Mouse (Mus musculus) layer of hippocampus, postnatal 25 days (tissue): ENCODE results near the gene Fbxw7. TPM values are rescaled to one million over a fixed set of nuclear protein-coding genes. Genes with fewer than 3 reads are reported as not detected.

Source experiments
- DNase-seq, 2 experiments: peaks; one replicate each; pipeline ENCODE4 v3.0.0; 2022; ENCODE audit warnings: mixed read lengths in 2 of 2, low spot score in 1 of 2; ENCODE audit errors: extremely low spot score in 1 of 2
- total RNA-seq, 2 experiments: library from RNA; stranded (reverse); gene quantifications; 2 replicates each; pipeline ENCODE4 v1.2.3; 2021

The Fbxw7 gene
- total RNA-seq, 2 experiments from 2014 or later, result 144 to 159 TPM

DNA sequence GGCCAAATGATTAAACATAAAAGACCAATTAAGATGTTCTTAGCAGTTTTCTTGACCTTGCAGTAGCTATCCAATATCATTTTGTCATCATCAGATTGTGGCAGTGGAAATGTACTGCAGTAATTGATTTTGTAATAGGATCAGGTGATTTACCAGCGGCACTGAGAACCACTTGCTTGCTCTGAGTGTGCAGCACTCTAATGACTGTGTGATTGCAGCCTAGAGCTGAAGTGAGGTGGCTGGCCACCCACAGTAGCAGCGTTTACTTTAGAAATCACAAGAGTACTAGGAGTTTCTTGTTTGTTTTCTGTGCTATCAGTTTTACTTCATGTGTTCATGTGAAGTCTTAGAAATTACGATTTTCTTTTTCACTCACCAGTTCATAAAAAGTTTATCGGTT is 61.1 kb downstream of the Fbxw7 start:
- DNase-seq, result no peak

DNA sequence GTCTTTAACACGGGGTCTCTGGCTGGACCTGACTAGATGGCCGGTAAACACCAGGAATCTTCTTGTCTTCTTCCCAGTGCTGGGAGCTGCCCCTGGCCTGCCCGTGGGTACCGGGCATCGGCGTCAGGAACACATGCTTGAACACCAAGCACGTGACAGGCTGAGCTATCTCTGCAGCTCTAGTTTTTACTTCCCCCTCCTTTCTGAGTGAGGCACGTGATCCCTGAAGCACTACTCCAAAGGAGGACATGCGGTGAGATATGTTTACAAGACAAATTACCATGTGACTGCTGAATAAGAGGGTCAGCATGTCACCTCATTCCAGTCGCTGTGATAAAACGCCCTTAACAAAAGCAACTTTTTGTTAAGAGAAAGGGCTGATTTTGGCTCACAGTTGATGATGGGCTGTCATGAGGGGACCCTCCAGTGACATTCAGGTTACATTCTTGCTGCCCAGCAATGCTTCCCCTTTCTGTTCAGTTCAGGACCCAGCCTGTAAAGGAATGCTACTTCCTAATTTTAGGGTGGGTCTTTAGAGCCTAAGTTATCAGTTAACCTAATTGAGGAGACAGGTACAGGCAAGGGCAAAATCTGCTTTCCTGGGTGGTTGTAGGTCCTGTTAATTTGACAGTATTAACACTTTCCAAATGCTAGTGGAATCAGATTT is 68.9 kb downstream of the Fbxw7 start:
- DNase-seq, result no peak

DNA sequence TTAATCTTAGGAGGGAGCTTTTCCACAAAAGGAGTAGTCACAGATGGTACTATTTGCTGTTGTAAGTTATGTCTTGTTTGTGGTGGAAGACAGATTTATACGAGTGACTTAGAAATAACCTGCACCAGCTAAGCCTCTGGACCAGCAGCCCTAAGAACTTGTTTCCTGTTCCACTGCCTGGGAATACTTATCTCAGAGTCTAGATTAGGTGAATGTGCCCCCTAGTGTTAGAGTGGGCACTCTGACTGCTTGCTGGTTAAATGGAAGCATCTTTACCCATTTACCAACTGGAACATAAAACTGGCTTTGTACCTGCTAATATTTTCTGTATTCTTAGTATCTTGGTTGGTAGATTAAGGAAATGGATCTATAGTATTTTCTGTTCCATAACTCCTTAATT is 74.6 kb downstream of the Fbxw7 start:
- no peak for DNase-seq

DNA sequence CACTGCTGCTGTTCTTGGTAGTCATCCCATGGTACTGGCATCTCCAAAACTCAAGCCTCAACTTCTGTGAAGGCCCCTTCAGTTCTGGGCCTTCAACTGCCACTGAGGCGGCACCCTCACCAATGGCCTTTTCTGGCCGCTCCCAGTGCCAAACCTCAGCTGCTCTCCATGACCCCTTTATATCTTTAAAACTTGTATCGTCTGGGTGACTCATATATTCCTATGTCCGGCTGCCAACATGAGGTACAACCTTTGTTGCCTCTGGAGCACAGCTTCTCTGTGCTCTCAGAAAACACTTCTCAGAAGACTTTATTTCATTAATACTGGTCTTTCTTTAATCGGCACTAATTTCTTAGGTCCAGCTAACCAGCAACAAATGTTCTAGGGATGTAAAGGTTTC is 75.9 kb downstream of the Fbxw7 start:
- no peak for DNase-seq

DNA sequence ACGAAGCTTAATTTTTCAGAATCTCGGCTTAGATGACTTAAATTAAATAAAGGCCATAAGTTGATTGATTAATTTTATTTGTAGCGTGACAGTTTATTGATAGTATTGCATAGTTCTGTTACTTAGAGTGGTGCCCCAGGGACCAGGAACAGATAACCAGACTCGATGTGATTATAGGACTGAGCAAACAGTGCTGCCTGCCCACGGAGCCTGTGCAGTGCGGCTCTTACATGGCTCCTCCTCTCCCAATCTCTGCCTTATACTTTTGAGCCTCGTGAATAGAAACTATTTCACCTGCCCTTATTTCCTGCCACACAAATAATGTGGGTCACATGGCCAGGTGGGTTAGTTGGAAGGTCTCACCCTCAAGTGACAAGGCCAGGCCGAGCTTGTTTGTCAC is 82.9 kb downstream of the Fbxw7 start:
- DNase-seq, result no peak

DNA sequence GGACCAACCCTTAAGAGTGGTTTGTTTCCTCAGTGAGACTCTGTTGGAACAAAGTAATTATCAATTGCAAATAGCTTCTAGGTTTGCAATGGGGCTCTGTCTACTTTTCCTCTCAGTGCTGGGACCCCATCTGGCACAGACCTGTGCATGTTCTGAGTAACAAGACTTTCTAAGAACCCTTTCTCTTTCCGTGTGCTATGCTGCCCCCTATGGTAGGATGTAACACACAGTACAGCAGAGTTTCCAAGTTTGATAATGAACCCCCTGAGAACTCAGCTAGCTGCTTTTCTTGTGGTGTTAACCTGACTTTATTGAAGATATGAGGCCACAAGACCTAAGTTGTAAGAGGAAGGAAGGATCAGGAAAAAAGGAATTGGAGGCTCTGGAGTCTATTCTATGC is 91.5 kb downstream of the Fbxw7 start:
- DNase-seq, result peak in 1 of 2 experiments; percentile 13

DNA sequence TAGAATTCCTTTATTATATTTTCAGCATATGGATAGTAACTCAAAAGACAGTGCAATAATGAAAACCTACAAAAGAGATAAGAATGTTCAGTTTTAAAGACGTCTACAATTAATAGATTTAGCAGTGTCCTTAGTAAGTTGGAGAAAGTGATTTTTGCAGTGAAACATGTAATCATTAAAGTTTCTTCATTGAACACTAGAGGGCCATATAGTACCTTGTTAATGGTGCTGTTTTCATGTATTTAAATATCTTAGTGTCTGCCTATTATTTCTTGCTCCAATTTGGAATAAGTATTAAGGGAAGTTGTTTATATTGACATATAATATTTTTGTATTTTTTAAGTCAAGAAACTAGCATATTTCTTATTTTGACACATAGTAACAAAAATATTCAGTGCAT is 99.2 kb downstream of the Fbxw7 start:
- DNase-seq, result no peak

DNA sequence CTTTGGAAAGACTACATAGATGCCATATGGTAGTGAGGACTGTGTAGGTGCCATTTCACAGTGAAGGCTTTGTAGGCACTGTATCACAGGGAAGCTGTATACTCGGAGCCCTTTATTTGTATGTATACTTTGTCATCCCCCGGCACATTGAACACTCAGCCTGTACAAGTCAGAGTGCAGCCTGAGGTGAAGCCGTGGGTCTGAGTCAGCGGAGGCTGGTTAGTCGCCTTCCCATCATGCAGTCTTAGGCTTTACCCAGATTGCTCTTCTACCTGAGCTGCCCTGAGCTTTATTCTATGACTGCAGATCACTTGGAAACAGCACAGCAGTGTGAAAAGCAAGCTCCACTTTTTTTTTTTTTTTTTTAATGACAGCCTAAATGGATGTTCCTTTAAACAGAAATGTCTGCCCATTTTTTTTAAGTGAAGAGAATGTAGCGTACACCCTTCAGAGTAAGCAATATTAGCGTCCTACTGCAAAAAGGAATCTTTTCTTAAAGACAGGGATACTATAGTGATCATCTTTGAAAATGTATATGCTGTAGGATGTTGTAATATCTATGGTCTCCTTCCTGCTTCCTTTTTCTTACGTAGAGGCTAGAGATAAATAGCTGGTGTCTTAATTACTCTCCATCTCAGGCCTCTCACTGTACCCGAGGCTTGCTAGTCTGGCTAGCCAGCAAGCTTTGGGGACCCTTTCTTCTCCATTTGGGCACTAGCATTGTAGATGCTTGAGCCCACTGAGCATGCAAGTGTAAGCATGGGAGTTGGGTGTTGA is 103.0 kb downstream of the Fbxw7 start:
- no peak for DNase-seq

DNA sequence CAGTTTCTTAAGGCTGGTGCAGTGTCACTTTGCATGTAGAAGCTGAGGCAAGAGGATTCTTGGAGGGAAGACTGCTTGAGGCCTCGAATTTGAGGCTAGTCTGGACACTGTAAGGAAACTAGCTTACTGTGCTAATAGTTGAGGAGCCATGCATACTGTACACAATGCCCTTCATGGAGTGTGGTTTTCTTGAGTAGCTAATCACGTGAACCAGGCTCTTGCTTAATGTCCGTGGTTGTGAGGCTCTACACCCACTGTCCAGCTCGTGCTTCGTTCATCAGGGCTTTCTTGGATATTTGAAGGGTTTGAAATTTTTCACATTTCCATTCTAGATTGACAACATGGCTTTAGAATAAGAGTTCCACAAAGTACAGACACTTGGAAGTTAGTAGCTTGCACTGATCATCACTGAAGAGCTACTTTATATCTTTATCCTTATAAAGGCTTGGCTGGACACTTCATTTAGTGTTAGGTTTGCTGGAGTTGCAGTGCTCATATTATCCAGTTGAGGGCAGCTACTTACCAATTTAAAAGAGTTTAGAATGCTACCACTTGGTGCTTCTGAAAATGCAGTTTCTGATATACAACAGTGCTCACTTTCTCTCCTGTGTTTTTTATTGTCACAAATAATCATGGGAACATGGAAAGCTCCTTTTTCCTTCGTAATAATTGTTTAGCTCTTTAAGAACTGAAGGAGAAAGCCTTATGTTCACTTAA is 106.8 kb downstream of the Fbxw7 start:
- DNase-seq, result peak in 1 of 2 experiments; percentile 29

DNA sequence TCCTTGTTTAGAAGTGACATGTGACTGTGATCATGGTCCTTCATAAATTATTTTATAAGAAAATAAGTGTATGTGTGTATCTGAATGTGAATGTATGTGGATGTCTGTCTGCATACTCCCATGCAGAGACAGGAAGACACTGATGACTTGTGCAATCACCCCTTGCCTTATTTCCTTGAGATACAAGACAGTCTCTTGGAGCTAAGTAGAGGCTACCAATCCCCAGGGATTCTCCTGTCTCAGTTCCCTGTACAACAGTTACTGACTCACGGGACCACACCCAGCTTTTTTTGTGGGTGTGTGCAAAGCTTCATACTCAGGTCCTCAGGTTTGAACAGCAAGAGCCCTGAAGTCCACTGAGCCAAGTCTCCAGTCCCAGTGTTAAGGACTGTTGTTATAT is 108.2 kb downstream of the Fbxw7 start:
- DNase-seq, result no peak

DNA sequence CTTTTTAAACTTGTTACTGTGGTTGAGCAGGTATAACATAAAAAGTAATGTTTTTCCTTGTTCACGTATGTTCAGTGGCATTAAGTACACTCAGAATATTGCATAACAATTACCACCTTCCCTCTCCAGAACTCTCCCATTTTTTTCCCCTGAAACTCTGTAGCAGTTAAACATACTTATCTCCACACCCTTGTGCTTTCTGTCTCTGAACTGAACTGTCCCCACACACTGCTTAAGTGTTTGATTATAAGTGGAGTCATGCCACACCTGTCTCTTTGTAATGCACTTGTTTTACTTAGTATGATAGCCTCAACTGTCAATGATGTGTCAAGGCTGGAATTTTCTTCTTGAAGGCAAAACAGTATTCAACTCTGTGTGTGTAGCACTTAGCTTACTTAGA is 108.6 kb downstream of the Fbxw7 start:
- no peak for DNase-seq

DNA sequence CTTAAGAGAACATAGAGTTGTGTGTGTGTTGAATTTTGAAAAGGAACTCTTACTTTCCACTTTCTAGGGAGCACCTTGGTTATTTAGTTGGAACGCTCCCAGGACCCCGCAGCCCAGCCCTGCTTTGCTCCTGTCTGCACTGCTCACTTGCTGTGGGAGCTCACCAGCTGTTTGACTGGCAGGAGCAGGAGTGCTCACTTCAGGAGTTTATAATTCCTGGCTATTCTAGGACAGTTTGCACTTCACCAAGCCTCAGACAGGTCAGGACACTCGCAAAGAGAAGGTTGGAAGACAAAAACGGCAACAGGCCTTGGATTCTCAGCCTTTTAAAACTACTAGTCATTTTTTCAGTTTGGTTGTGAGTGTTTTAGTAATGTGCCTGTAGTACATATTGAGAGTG is 110.2 kb downstream of the Fbxw7 start:
- DNase-seq, result no peak

DNA sequence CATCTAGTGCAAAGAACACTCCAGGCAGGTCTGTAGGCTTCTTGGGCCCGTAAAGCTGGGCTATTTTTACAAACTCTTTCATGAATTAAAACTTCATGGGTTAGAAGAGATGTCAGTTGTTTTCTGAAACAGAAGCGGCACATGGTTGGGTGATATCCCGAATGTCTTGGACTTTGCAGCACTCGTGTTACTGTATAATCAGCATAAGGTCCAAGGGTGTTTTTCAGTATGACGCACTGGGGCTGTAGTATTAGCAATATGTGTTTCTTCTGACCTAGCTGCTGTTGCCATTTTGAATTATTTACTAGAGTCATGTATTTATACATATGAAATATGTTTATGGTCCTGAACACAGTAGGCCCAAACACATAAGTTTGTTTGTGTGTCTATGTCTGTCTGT is 111.1 kb downstream of the Fbxw7 start:
- no peak for DNase-seq

DNA sequence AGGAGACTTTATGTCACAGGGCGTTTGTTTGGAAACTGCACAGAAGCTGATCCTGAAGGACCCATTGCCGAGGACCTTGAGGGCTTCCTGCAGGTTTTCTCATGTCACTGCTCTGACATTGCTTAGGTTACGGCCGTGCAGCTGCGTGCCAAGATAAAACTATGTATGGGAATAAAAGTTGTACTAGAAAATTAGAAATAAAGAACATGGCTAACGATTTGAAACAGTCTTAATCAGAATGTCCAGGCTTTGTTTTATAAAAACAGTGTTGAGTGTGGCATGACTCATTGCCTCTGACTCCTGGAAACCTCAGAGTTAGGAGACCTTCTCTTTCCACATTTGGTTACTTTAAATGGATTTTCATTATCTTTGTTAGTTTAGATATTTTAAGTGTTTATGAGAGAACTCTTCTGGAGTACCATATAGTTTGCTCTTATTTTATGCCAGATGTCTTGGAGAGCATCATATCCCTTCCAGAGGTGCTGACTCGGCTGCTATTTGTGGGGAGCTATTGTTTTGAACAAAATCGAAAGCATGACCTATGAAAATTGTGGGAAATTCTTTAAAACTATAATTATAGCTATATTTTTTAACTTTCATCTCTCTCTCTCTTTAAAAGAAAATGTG is 112.2 kb downstream of the Fbxw7 start:
- no peak for DNase-seq

DNA sequence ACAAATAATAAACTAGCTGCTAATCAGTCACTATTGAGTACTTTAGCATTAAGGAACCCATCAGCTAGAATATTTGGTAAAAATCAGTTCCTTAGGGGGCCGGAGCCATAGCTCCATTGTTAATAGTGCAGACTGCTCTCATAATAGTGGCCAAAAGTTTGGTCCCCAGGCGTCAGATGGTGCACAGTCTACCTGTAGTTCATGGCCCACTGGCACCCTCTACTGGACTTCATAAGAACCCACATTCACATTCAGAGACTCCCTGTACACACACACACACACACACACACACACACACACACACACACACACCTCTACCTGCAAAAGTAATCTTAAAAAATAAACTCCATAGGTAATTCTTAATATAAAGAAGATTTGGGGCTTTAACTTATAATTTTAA is 112.8 kb downstream of the Fbxw7 start:
- no peak for DNase-seq

DNA sequence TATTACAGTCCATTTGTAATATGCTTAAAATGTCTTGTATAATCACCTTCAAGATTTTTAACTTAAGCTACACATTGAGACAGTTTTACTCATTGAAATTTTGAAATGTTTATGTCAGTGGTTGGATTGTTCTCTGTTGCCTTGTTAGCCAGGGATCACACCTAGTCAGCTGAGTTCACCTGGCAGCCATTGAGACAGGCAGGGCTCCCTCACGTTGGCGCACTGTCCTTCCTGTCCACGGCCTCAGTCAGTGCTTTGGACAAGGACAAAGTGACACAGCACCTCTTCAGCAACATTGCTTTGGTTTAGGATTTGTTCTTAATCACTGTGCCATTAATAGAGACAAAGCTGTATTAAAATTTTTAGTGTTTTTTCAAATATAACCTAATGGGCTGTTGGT is 114.1 kb downstream of the Fbxw7 start:
- no peak for DNase-seq

DNA sequence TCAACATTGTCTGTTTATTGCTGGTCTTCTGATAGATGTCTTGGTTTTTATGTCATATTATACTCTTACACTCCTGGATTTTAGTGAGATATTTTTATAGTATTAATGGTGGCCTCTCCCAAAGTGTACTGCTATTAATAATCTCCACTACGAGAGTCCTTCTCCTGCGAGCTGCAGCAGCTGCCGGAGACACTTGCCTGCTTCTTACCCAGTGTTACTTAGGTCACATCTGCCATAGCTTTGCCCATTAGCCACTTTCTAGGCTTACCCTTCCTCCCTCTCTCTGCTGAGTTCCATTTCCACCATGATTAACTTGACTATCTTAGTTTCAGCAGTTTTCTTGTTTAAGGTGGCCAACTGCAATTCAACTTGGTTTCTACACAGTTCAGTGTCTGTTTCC is 115.6 kb downstream of the Fbxw7 start:
- DNase-seq, result no peak

DNA sequence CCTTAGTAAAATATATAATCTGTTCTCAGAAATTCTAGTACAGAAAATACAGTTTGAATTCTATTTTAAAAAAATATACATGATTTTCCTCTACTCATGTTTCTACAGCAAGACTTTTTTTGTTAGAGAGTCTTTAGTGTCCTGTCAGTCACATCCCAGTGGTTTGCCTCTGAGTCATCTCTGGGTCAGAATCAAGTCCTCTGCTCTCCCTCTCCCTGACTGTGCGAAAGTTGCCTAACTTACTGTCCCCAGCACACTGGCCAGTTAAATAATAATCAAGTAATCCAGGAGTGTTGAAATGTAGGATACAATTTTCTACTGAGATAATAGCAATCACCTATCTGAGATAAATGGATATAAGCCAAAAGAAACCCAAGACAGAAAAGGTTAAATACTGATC is 120.7 kb downstream of the Fbxw7 start:
- DNase-seq, result no peak

DNA sequence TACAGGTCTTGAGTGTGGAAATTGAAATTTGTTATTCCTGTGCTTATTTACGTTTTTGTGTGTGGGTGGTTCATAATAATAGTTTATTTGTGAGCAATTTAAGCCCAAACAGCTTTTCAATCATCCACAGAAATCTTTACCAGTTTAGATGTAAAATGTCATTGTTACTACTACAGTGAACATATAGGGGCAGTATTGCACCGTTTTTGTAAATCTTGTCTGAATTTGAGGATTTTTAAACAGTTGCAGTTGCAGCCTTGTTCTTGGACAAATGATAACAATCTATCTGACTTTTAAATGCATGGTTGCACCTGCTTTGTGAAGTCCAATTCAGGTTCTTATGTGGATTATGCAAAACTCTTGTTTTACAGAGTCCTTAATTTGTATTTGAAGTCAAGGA is 121.2 kb downstream of the Fbxw7 start:
- no peak for DNase-seq

DNA sequence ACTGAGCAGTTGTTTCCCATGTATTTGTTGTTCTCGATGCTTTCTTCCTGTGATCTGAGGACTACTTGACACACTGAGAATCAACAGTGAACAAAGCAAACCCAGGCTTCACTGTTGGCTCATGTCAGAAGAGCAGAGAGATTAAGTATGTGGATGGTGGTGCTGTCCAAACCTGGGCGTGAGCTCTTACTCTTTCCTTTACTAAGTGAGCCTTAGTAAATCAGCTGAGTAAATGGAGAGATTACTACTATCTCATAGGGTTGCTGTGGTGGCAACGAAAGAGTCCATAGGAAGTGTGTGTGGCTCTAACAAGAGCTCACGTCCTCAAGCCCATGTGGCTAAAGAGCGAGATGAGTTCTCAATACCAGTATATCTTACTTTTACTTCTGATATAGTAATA is 121.9 kb downstream of the Fbxw7 start:
- no peak for DNase-seq
